Mouse (Mus musculus) bone marrow macrophage, adult 2 months (primary cell): ENCODE measurements around the gene Cdk19.

Experiments used
- CTCF ChIP-seq: IDR thresholded peaks from 2 replicates; pipeline ENCODE4 v1.5.1; 2012; ENCODE audit warnings: low read depth, mild to moderate bottlenecking, low read length, moderate library complexity
- POLR2A ChIP-seq: IDR thresholded peaks from 2 replicates; pipeline ENCODE4 v1.6.1; 2012; ENCODE audit warnings: mild to moderate bottlenecking, low read depth, low read length, borderline replicate concordance

DNA sequence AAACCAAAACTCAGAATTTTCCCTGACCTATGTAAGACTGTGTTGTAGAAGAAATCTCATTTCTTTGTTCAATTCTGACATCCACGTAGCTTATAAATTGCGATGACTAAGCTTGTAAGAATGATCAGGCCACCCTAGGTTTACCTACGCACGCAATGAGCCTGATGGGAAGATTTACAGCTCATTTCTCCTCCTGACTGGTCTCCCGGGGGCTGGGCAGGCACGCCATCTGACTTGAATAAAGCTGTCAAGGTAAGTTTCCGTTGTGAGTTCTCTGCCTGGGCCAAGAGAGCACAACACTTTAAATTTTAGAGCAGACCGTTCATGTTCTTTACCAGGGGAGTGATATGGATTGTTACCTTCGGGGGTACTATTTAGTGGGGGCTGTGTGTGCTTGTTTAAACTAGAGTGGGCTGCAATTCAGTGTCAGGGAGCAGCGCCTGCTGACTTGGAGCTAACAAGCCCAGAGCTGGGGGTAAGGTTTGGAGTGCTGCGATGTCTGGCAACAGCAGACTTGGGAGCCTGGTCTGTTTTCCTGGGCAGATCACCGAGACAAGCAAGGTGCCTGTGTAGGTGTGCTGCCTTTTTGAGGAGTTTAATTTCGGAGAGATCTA lies at the start of gene Cdk19:
- TF ChIP-seq CTCF (no peak), POLR2A (no peak)
